8 mouse cellular contexts compared by ENCODE assay signal in the genomic region with DNA sequence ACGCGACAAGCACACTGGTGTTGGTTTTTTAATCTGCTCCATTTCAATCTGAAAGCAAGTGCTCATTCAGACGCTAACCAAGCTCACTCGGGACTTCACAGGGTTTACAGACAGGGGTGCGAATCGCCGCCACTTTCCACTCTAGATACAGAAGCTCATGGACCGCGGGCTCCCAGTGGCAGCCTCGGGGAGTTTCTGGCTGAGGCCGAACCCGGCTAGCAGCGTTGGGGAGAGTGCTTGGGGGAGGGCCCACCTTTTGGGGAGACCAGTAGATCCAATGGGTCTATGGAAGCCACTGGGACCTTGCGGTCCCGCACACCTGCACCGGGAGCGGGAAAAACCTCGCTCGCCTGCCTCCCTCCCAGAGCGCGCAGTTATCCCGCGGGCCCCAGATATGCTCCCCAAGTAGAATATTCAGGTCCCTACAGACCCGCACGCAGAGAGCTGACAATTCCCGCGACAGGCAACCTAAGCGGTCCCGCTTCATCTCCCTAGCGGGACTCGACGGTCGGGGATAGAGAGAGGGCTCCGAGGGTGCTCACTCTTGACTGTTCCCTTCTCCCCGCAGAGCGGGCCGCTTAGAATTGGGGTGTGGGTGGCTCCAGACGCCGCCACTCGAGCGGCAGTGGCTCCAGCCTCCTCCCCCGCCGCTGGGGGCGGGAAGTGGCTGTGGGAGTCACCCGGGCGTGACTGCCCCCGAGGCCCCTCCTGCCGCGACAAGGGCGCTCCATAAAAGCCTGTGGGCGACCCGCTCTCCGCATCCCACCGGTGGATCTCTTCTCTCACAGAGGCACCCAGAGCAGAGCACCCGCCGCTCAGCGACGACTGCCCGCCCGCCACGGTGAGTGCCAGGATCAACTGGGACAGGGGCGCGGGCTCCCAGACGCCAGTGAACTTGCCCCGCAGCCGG. TPM values are rescaled to one million over a fixed set of nuclear protein-coding genes. Genes with fewer than 3 reads are reported as not detected.
A peak's percentile ranks its signal among the peaks of the same experiment; 100 is the strongest.
DNase-seq lines count a peak whose midpoint lies in the region; ATAC-seq lines count a peak whose summit lies in the region.

Gene Npy (plus strand): TSS at position 750 of the 910 bp plus-strand sequence.

- H3K36me3 ChIP-seq in embryonic facial prominence, embryonic 15.5 days, result no peaks in the 10 kb centered on the region
- H3K36me3 ChIP-seq in hindbrain, embryonic 12.5 days, result no peaks in the 10 kb centered on the region

- under 1% methylated on average over 66 of the region's 66 CpGs for WGBS in embryonic facial prominence, embryonic 15.5 days
- 1% methylated on average over 66 of the region's 66 CpGs for WGBS in hindbrain, embryonic 12.5 days

- peak; percentile 34 for DNase-seq in CD4-positive, CD25-positive, alpha-beta regulatory T cell, adult 2 months (ENCODE audit: low read depth, low spot score)
- DNase-seq in adrenal gland, adult (ENCODE audit: inconsistent age in 2 of 2, low spot score in 1 of 2), result peak; percentile 63 to 81
- DNase-seq in layer of hippocampus, postnatal 14 days (ENCODE audit: low spot score in 2 of 2), result peak in 1 of 2 experiments; percentile 14
- DNase-seq in lung, postnatal 36 days, result peak; percentile 3
- DNase-seq in right cerebral cortex, postnatal 25 days, result peak; percentile 28

- peak within 1 kb of the TSS; percentile 44 for H3K4me3 ChIP-seq in embryonic facial prominence, embryonic 15.5 days (replicated peaks)
- peak within 1 kb of the TSS; percentile 36 for H3K4me3 ChIP-seq in hindbrain, embryonic 12.5 days

- no peak for ATAC-seq in CD4-positive, CD25-positive, alpha-beta regulatory T cell, adult 4 months
- peak; percentile 24; the same call in 1 of the 2 replicates for ATAC-seq in embryonic facial prominence, embryonic 15.5 days (ENCODE audit: insufficient number of reproducible peaks, low FRiP score, low TSS enrichment, low read depth)
- peak; percentile 52 for ATAC-seq in hindbrain, embryonic 12.5 days (ENCODE audit: low FRiP score)

- peak within 1 kb of the TSS; percentile 87 for H3K4me2 ChIP-seq in embryonic facial prominence, embryonic 15.5 days (replicated peaks)
- H3K4me2 ChIP-seq in hindbrain, embryonic 12.5 days (replicated peaks), result peak within 1 kb of the TSS; percentile 63

- no peaks in the 10 kb centered on the region for H3K9me3 ChIP-seq in embryonic facial prominence, embryonic 15.5 days (replicated peaks)
- H3K9me3 ChIP-seq in hindbrain, embryonic 12.5 days (replicated peaks), result no peaks in the 10 kb centered on the region

- no peak within 1 kb of the TSS for H3K27ac ChIP-seq in embryonic facial prominence, embryonic 15.5 days (replicated peaks)
- no peak within 1 kb of the TSS for H3K27ac ChIP-seq in hindbrain, embryonic 12.5 days

- H3K9ac ChIP-seq in embryonic facial prominence, embryonic 15.5 days, result no peak within 1 kb of the TSS; the same call in 1 of the 2 replicates
- peak within 1 kb of the TSS; percentile 15 for H3K9ac ChIP-seq in hindbrain, embryonic 12.5 days

- H3K4me1 ChIP-seq in embryonic facial prominence, embryonic 15.5 days, result peaks cover 14% of the 10 kb centered on the region
- H3K4me1 ChIP-seq in hindbrain, embryonic 12.5 days, result peaks cover 16% of the 10 kb centered on the region

- peaks cover 60% of the 10 kb centered on the region for H3K27me3 ChIP-seq in embryonic facial prominence, embryonic 15.5 days
- peaks cover 50% of the 10 kb centered on the region for H3K27me3 ChIP-seq in hindbrain, embryonic 12.5 days

RNA-seq across cellular contexts. Expression of gene Npy, which starts in this region (rescaled TPM):
- polyA plus RNA-seq in CD4-positive, CD25-positive, alpha-beta regulatory T cell, adult 4 months (2017; shearing (Covaris generic)), result under 1 TPM in 1 of 2 experiments, not detected in 1; 0.61 TPM
- polyA plus RNA-seq in embryonic facial prominence, embryonic 15.5 days (2015; fragmentation: Nextera tagmentation; extraction: Ambion mirVana), result 14.8 and 15.3 TPM in 2 replicates
- polyA plus RNA-seq in hindbrain, embryonic 12.5 days (2016; fragmentation: Nextera tagmentation; extraction: Ambion mirVana), result 36.7 and 55.3 TPM in 2 replicates
- total RNA-seq in layer of hippocampus, postnatal 14 days (2021), result 100 to 1,000 TPM in 1 of 2 experiments, 10 to 100 TPM in 1; 77.2 to 104 TPM
